ENCODE assay signal across 21 mouse cellular contexts in the genomic region with DNA sequence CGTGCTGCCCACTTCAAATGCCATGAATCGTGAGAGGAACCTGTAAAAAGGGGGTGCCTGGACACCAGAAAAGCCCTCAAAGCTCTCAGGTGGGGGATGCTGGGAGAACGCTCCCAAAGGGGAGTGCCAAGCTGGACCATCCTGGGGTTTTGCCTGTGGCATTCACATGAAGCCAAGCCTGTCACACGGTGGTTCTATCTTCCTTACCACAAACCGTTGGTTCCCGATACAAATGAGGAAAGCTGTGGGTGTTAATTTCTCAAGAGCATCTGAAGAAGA. TPM values are rescaled to one million over a fixed set of nuclear protein-coding genes. Genes with fewer than 3 reads are reported as not detected.
"Had no signal": no experiment of that assay in that cellular context is flagged by ENCODE, and none has a peak within 500 bp of the region (broad histone marks: within the 10 kb centered on the region; RNA-seq: fewer than 3 reads in every experiment).

No protein-coding gene starts in this region.

- H3K27ac ChIP-seq: gastrocnemius, adult 2 months; heart, embryonic 10.5 days; hindbrain, embryonic 10.5 days; hindbrain, embryonic 12.5 days; hindbrain, embryonic 14.5 days; intestine, embryonic 15.5 days; limb, embryonic 10.5 days; limb, embryonic 12.5 days; liver, embryonic 13.5 days; liver, embryonic 15.5 days had no signal

- H3K4me3 ChIP-seq: gastrocnemius, adult 2 months; heart, embryonic 10.5 days; heart, embryonic 12.5 days; hindbrain, embryonic 10.5 days; hindbrain, embryonic 12.5 days; intestine, embryonic 15.5 days; limb, embryonic 10.5 days; limb, embryonic 12.5 days; liver, embryonic 13.5 days; liver, embryonic 15.5 days had no signal

- DNase-seq: gastrocnemius, adult 2 months; gastrocnemius, postnatal 10 days; gastrocnemius, postnatal 25 days; heart, adult 18-20 months; heart, postnatal 4 days; kidney, adult 18-20 months; kidney, adult 8-10 months; kidney, postnatal 25 days; liver; liver, embryonic 13.5 days; liver, postnatal 0 days had no signal

RNA-seq across cellular contexts. Expression of gene Npr3, which starts 43.6 kb away (rescaled TPM):
- total RNA-seq: granulocyte monocyte progenitor cell, adult 5-6 weeks had no signal
